Mouse (Mus musculus) C2C12 (cell line): ENCODE measurements at regions not wholly inside any gene's neighbourhood (a gene's known extent, or its start where the extent isn't known, plus 50 kb on each side); places are given as distances from the start of the nearest gene placed in this dataset.

Source experiments
- CTCF ChIP-seq: IDR thresholded peaks from one replicate; pipeline ENCODE4 v1.5.1; 2011; ENCODE audit not compliant: control insufficient read depth, insufficient read depth, insufficient read length
- FOSL1 ChIP-seq: IDR thresholded peaks from one replicate; pipeline ENCODE4 v1.8.0; 2011; ENCODE audit warnings: mild to moderate bottlenecking, low read length; ENCODE audit not compliant: poor library complexity, insufficient read depth, severe bottlenecking
- MYOD1 ChIP-seq: IDR thresholded peaks from one replicate; pipeline ENCODE4 v1.6.1; 2011; ENCODE audit warnings: low read depth; ENCODE audit not compliant: control insufficient read depth, insufficient read length
- USF1 ChIP-seq: IDR thresholded peaks from one replicate; pipeline ENCODE4 v1.6.1; 2011; ENCODE audit warnings: low read depth, mild to moderate bottlenecking, control low read depth, moderate library complexity

GRCm38 (mm10) chr1:72929774-72930173 is 55.1 kb upstream of the Igfbp5 start:
- no peak for TF ChIP-seq CTCF
- TF ChIP-seq MYOD1: no peak
- TF ChIP-seq USF1: no peak
- TF ChIP-seq FOSL1: no peak
